Mouse (Mus musculus) bone marrow, adult 2 months (tissue): ENCODE results near the gene Rreb1.

Experiments used
- CTCF ChIP-seq: fragments of 200-500 bp; IDR thresholded peaks from 2 replicates; pipeline ENCODE4 v1.5.1; 2011; ENCODE audit warnings: low read length, control low read depth; ENCODE audit not compliant: control insufficient read depth, insufficient read depth
- POLR2A ChIP-seq: fragments of 200-500 bp; IDR thresholded peaks from 2 replicates; pipeline ENCODE4 v1.6.1; 2011; ENCODE audit warnings: low read depth, mild to moderate bottlenecking, control low read depth, low read length, borderline replicate concordance; ENCODE audit not compliant: control insufficient read depth

GRCm38 (mm10) chr13:37866846-37867245 is 88.6 kb downstream of the Rreb1 start:
- no peak for TF ChIP-seq POLR2A
- TF ChIP-seq CTCF = no peak
